Comparison of ENCODE assay signal across 15 mouse cellular contexts in genomic region chr9:56290019-56290418, GRCm38 (mm10).
"Had no signal": no experiment of that assay in that cellular context is flagged by ENCODE, and none has a peak within 500 bp of the region (broad histone marks: within the 10 kb centered on the region; RNA-seq: fewer than 3 reads in every experiment).

No protein-coding gene starts in this region.

- H3K4me3 ChIP-seq: limb, embryonic 13.5 days; midbrain, embryonic 10.5 days; myocyte; neural tube, embryonic 15.5 days had no signal

- H3K27ac ChIP-seq: kidney, postnatal 0 days; limb, embryonic 13.5 days; liver, embryonic 14.5 days; midbrain, embryonic 10.5 days; neural tube, embryonic 15.5 days had no signal

- H3K27me3 ChIP-seq: limb, embryonic 13.5 days; neural tube, embryonic 15.5 days had no signal

- H3K4me1 ChIP-seq: limb, embryonic 13.5 days; midbrain, embryonic 10.5 days; neural tube, embryonic 15.5 days had no signal

- DNase-seq: kidney, postnatal 36 days; layer of hippocampus, adult 9-11 months; left cerebral cortex, postnatal 4 days; lung, adult 18-20 months; lung, postnatal 36 days; midbrain, embryonic 14.5 days; right cerebral cortex, adult 18-20 months; right cerebral cortex, postnatal 25 days; thymus, postnatal 36 days had no signal
